Mouse (Mus musculus) small intestine, adult 2 months (tissue): ENCODE data around the gene Nfxl1. TPM values are rescaled to one million over a fixed set of nuclear protein-coding genes. Genes with fewer than 3 reads are reported as not detected.

Source experiments
- H3K27ac ChIP-seq: fragments of 200-500 bp; 2 replicates; pipeline ENCODE4 v1.5.1; 2012; ENCODE audit warnings: low read depth, low read length, control low read depth, inconsistent platforms; ENCODE audit not compliant: insufficient read depth
- H3K27me3 ChIP-seq: fragments of 200-500 bp; 2 replicates; pipeline ENCODE4 v1.6.1; 2012; ENCODE audit warnings: mild to moderate bottlenecking, moderate library complexity, low read length, inconsistent platforms; ENCODE audit not compliant: control insufficient read depth, insufficient read depth
- H3K36me3 ChIP-seq: fragments of 200-500 bp; 2 replicates; pipeline ENCODE4 v1.6.1; 2012; ENCODE audit warnings: mild to moderate bottlenecking, low read length, control low read depth, inconsistent platforms; ENCODE audit not compliant: control insufficient read depth, insufficient read depth
- H3K4me1 ChIP-seq: fragments of 200-500 bp; 2 replicates; pipeline ENCODE4 v1.6.1; 2012; ENCODE audit warnings: low read length, inconsistent platforms, mixed read lengths; ENCODE audit not compliant: control insufficient read depth, insufficient read depth, insufficient read length
- H3K4me3 ChIP-seq: fragments of 200-500 bp; 2 replicates; pipeline ENCODE4 v1.5.1; 2012; ENCODE audit warnings: low read depth, mild to moderate bottlenecking, control low read depth, inconsistent platforms, low read length, moderate library complexity
- CTCF ChIP-seq: fragments of 200-500 bp; IDR thresholded peaks from 2 replicates; pipeline ENCODE4 v1.5.1; 2012; ENCODE audit warnings: low read depth, mild to moderate bottlenecking, control low read depth, inconsistent platforms, low read length, moderate library complexity, mixed read lengths; ENCODE audit not compliant: insufficient replicate concordance, insufficient read length; ENCODE audit errors: extremely low read depth
- POLR2A ChIP-seq: fragments of 200-500 bp; IDR thresholded peaks from 2 replicates; pipeline ENCODE4 v1.6.1; 2012; ENCODE audit warnings: low read depth, mild to moderate bottlenecking, control low read depth, inconsistent platforms, low read length, moderate library complexity
- WGBS: fragments of 180-500 bp; shearing (Covaris S2); methylation state at CpG from one replicate; pipeline ENCODE4 v1.1.7; 2018; 5-methylcytosine and 5-hydroxymethylcytosine counted together
- polyA plus RNA-seq: library from polyadenylated mRNA; depleted of rRNA; stranded (reverse); fragments of >200 nt; gene quantifications from 2 replicates; pipeline ENCODE4 v1.2.3, GENCODE M21; 2012; rRNA removed

The Nfxl1 gene
- polyA plus RNA-seq, 1 experiment: 5.4 TPM

- Histone ChIP-seq H3K36me3 (no peaks in the 10 kb centered on the region), H3K27ac (no peak overlapping the region)
These were observed 68.3 kb downstream of the Nfxl1 start for GRCm38 (mm10) chr5:72491232-72491631.

GRCm38 (mm10) chr5:72480456-72480855, 79.0 kb downstream of the Nfxl1 start:
- WGBS: 54% methylated on average over 7 of the region's 7 CpGs
- Histone ChIP-seq H3K36me3 (no peaks in the 10 kb centered on the region), H3K27ac (no peak overlapping the region), H3K4me1 (no peaks in the 10 kb centered on the region), H3K4me3 (no peak overlapping the region), H3K27me3 (no peaks in the 10 kb centered on the region)
- TF ChIP-seq POLR2A (no peak), CTCF (no peak)

More at GRCm38 (mm10) chr5:72491232-72491631, 68.3 kb downstream of the Nfxl1 start:
- Histone ChIP-seq H3K4me3 (no peak overlapping the region), H3K4me1 (no peaks in the 10 kb centered on the region), H3K27me3 (no peaks in the 10 kb centered on the region)
- WGBS: 47% methylated on average over 2 of the region's 2 CpGs
- TF ChIP-seq CTCF (no peak), POLR2A (no peak)

- Histone ChIP-seq H3K27ac (no peak overlapping the region), H3K36me3 (no peaks in the 10 kb centered on the region), H3K27me3 (no peaks in the 10 kb centered on the region), H3K4me3 (no peak overlapping the region), H3K4me1 (no peaks in the 10 kb centered on the region)
- TF ChIP-seq POLR2A (no peak), CTCF (no peak)
- WGBS: 34% methylated on average over 12 of the region's 12 CpGs
These were observed 87.0 kb downstream of the Nfxl1 start for GRCm38 (mm10) chr5:72472317-72473009.

- H3K27me3 ChIP-seq: no peaks in the 10 kb centered on the region
- no peak for TF ChIP-seq POLR2A
- TF ChIP-seq CTCF: no peak
- H3K4me1 ChIP-seq: no peaks in the 10 kb centered on the region
- no peak overlapping the region for H3K4me3 ChIP-seq
- H3K27ac ChIP-seq: no peak overlapping the region
- 74% methylated on average over 7 of the region's 7 CpGs for WGBS
- no peaks in the 10 kb centered on the region for H3K36me3 ChIP-seq
These were observed 87.7 kb downstream of the Nfxl1 start for GRCm38 (mm10) chr5:72471746-72472145.

GRCm38 (mm10) chr5:72464932-72465331, 94.6 kb downstream of the Nfxl1 start:
- Histone ChIP-seq H3K4me3 (no peak overlapping the region), H3K27ac (no peak overlapping the region), H3K36me3 (no peaks in the 10 kb centered on the region), H3K4me1 (no peaks in the 10 kb centered on the region), H3K27me3 (no peaks in the 10 kb centered on the region)
- no peak for TF ChIP-seq CTCF
- TF ChIP-seq POLR2A: no peak
- WGBS: 74% methylated on average over 3 of the region's 3 CpGs

Other genes with a start within 250 kb of the Nfxl1 start
- gene Corin, start 55.2 kb downstream of the Nfxl1 start, polyA plus RNA-seq: 0.05 TPM in 1 of 2 replicates, not detected in the other
- gene Zar1, start 21.6 kb upstream of the Nfxl1 start, polyA plus RNA-seq: not detected in 2 replicates
- 0.10 and 0.16 TPM in 2 replicates for gene Gm5868, start 27.9 kb upstream of the Nfxl1 start, polyA plus RNA-seq
- not detected in 2 replicates for gene Cnga1, start 84.6 kb upstream of the Nfxl1 start, polyA plus RNA-seq
- gene Nipal1, start 88.1 kb upstream of the Nfxl1 start, polyA plus RNA-seq: 0.75 and 6.5 TPM in 2 replicates
- gene Txk, start 193.1 kb upstream of the Nfxl1 start, polyA plus RNA-seq: 0.20 and 0.34 TPM in 2 replicates